Mouse (Mus musculus) left cerebral cortex, postnatal 36 days (tissue): Measurements from ENCODE around the gene Robo2. TPM values are rescaled to one million over a fixed set of nuclear protein-coding genes. Genes with fewer than 3 reads are reported as not detected.

Experiments
- DNase-seq, 2 experiments: peaks; one replicate each; pipeline ENCODE4 v3.0.0; 2021 to 2022; ENCODE audit warnings: low spot score in 2 of 2, mixed read lengths in 1 of 2
- intact Hi-C: fragments of 180-260 bp; cut with DNase I; formaldehyde crosslinking; loops from one replicate; pipeline ENCODE4 v1.15.1; 2025
- total RNA-seq, 2 experiments: library from RNA; stranded (reverse); gene quantifications; 2 replicates each; pipeline ENCODE4 v1.2.3; 2021

The Robo2 gene
- total RNA-seq, 2 experiments from 2014 or later, result 131 to 153 TPM

- intact Hi-C loops, result no loop called here
- DNase-seq, result no peak
Measured at GRCm38 (mm10) chr16:74348437-74348836, 63.2 kb downstream of the Robo2 start.

GRCm38 (mm10) chr16:74338969-74339630 lies 72.5 kb downstream of the Robo2 start:
- no peak for DNase-seq
- intact Hi-C loops, result no loop called here

GRCm38 (mm10) chr16:74321666-74322371 lies 89.8 kb downstream of the Robo2 start:
- DNase-seq, result no peak
- intact Hi-C loops, result no loop called here

GRCm38 (mm10) chr16:74316150-74316549 lies 95.5 kb downstream of the Robo2 start:
- intact Hi-C loops, result no loop called here
- DNase-seq, result no peak

- intact Hi-C loops, result no loop called here
- no peak for DNase-seq
Measured at GRCm38 (mm10) chr16:74313222-74313621, 98.4 kb downstream of the Robo2 start.

GRCm38 (mm10) chr16:74307543-74307887 lies 104.1 kb downstream of the Robo2 start:
- no peak for DNase-seq
- intact Hi-C loops, result no loop called here

GRCm38 (mm10) chr16:74306876-74307542 lies 104.6 kb downstream of the Robo2 start:
- no peak for DNase-seq
- intact Hi-C loops, result no loop called here

GRCm38 (mm10) chr16:74287878-74288277 lies 123.7 kb downstream of the Robo2 start:
- DNase-seq, result no peak
- intact Hi-C loops, result no loop called here

GRCm38 (mm10) chr16:74282549-74282948 lies 129.1 kb downstream of the Robo2 start:
- DNase-seq, result no peak
- intact Hi-C loops, result no loop called here

- intact Hi-C loops, result no loop called here
- no peak for DNase-seq
Measured at GRCm38 (mm10) chr16:74276855-74277573, 134.6 kb downstream of the Robo2 start.

GRCm38 (mm10) chr16:74274596-74274995 lies 137.0 kb downstream of the Robo2 start:
- DNase-seq, result no peak

GRCm38 (mm10) chr16:74272993-74273392 lies 138.6 kb downstream of the Robo2 start:
- intact Hi-C loops, result no loop called here
- no peak for DNase-seq

More at GRCm38 (mm10) chr16:74274596-74274995, 137.0 kb downstream of the Robo2 start:
- intact Hi-C loops, result no loop called here

- intact Hi-C loops, result no loop called here
- DNase-seq, result no peak
Measured at GRCm38 (mm10) chr16:74258241-74258640, 153.4 kb downstream of the Robo2 start.

GRCm38 (mm10) chr16:74244452-74244851 lies 167.2 kb downstream of the Robo2 start:
- intact Hi-C loops, result no loop called here
- no peak for DNase-seq

- intact Hi-C loops, result no loop called here
- DNase-seq, result no peak
Measured at GRCm38 (mm10) chr16:74241534-74241933, 170.1 kb downstream of the Robo2 start.

- intact Hi-C loops, result no loop called here
- no peak for DNase-seq
Measured at GRCm38 (mm10) chr16:74237411-74237930, 174.2 kb downstream of the Robo2 start.

- intact Hi-C loops, result no loop called here
- no peak for DNase-seq
Measured at GRCm38 (mm10) chr16:74234393-74235059, 177.1 kb downstream of the Robo2 start.

GRCm38 (mm10) chr16:74233596-74233995 lies 178.0 kb downstream of the Robo2 start:
- DNase-seq, result no peak
- intact Hi-C loops, result no loop called here

GRCm38 (mm10) chr16:74227285-74227684 lies 184.3 kb downstream of the Robo2 start:
- intact Hi-C loops, result no loop called here

More at GRCm38 (mm10) chr16:74227285-74227684, 184.3 kb downstream of the Robo2 start:
- DNase-seq, result no peak
